Mouse (Mus musculus) E14TG2a.4 (cell line): ENCODE data around the gene Nr3c2.

Source experiments
- CTCF ChIP-seq: conservative IDR thresholded peaks from 2 replicates; pipeline ENCODE4 v1.5.1; 2014; ENCODE audit warnings: low read length
- NANOG ChIP-seq: IDR thresholded peaks from 2 replicates; pipeline ENCODE4 v1.6.1; 2014; ENCODE audit warnings: borderline replicate concordance, low read length, mixed read lengths
- POU5F1 ChIP-seq: IDR thresholded peaks from 2 replicates; pipeline ENCODE4 v1.6.1; 2014; ENCODE audit warnings: low read length, borderline replicate concordance

- TF ChIP-seq CTCF (no peak), POU5F1 (no peak), NANOG (no peak)
Measured at GRCm38 (mm10) chr8:77169320-77169719, 270.1 kb downstream of the Nr3c2 start.
